Mouse (Mus musculus): ENCODE measurements around the gene Gm17677. TPM values are rescaled to one million over a fixed set of nuclear protein-coding genes. Genes with fewer than 3 reads are reported as not detected.

Gene Gm17677
- polyA plus RNA-seq (2014; fragmentation: Nextera tagmentation; extraction: Ambion mirVana), result not detected in 2 replicates

GRCm38 (mm10) chr9:35740749-35741148, at the start of gene Gm17677:
TSS of gene Gm17677 (plus strand) at chr9:35741049.
- Histone ChIP-seq H3K27me3 (ENCODE audit: control insufficient read depth, insufficient read depth, low read length) (no peaks in the 10 kb centered on the region), H3K4me3 (ENCODE audit: low read length) (no peak within 1 kb of the TSS), H3K27ac (ENCODE audit: low read depth, low read length) (no peak within 1 kb of the TSS), H3K4me1 (ENCODE audit: control insufficient read depth, insufficient read depth, low read length) (no peaks in the 10 kb centered on the region), H3K36me3 (ENCODE audit: control insufficient read depth, insufficient read depth, low read length) (no peaks in the 10 kb centered on the region), H3K9ac (ENCODE audit: low read depth, low read length) (no peak within 1 kb of the TSS), H3K9me3 (ENCODE audit: control insufficient read depth, low read length) (no peaks in the 10 kb centered on the region), H3K4me2 (replicated peaks; ENCODE audit: low read depth, low read length) (no peak within 1 kb of the TSS)
- no peak for ATAC-seq (ENCODE audit: low FRiP score, low TSS enrichment)

GRCm38 (mm10) chr9:35691924-35692323, 48.9 kb upstream of the Gm17677 start:
- no peaks in the 10 kb centered on the region for H3K9me3 ChIP-seq (ENCODE audit: control insufficient read depth, low read length)
- no peak for ATAC-seq (ENCODE audit: low FRiP score, low TSS enrichment)
- no peaks in the 10 kb centered on the region for H3K4me1 ChIP-seq (ENCODE audit: control insufficient read depth, insufficient read depth, low read length)
- no peak overlapping the region for H3K27ac ChIP-seq (ENCODE audit: low read depth, low read length)
- no peak overlapping the region for H3K4me2 ChIP-seq (replicated peaks; ENCODE audit: low read depth, low read length)
- no peaks in the 10 kb centered on the region for H3K36me3 ChIP-seq (ENCODE audit: control insufficient read depth, insufficient read depth, low read length)
- no peak overlapping the region for H3K4me3 ChIP-seq (ENCODE audit: low read length)
- no peaks in the 10 kb centered on the region for H3K27me3 ChIP-seq (ENCODE audit: control insufficient read depth, insufficient read depth, low read length)
- H3K9ac ChIP-seq (ENCODE audit: low read depth, low read length), result no peak overlapping the region

- ATAC-seq (ENCODE audit: low FRiP score, low TSS enrichment), result no peak
- Histone ChIP-seq H3K27ac (ENCODE audit: low read depth, low read length) (no peak overlapping the region), H3K4me2 (replicated peaks; ENCODE audit: low read depth, low read length) (no peak overlapping the region), H3K4me1 (ENCODE audit: control insufficient read depth, insufficient read depth, low read length) (no peaks in the 10 kb centered on the region), H3K36me3 (ENCODE audit: control insufficient read depth, insufficient read depth, low read length) (no peaks in the 10 kb centered on the region), H3K4me3 (ENCODE audit: low read length) (no peak overlapping the region), H3K9me3 (ENCODE audit: control insufficient read depth, low read length) (no peaks in the 10 kb centered on the region), H3K9ac (ENCODE audit: low read depth, low read length) (no peak overlapping the region), H3K27me3 (ENCODE audit: control insufficient read depth, insufficient read depth, low read length) (no peaks in the 10 kb centered on the region)
Measured at GRCm38 (mm10) chr9:35707265-35707664, 33.6 kb upstream of the Gm17677 start.

- H3K27me3 ChIP-seq (ENCODE audit: control insufficient read depth, insufficient read depth, low read length), result no peaks in the 10 kb centered on the region
- no peaks in the 10 kb centered on the region for H3K36me3 ChIP-seq (ENCODE audit: control insufficient read depth, insufficient read depth, low read length)
- no peaks in the 10 kb centered on the region; the same call in 1 of the 2 replicates for H3K9me3 ChIP-seq (ENCODE audit: control insufficient read depth, low read length)
- ATAC-seq (ENCODE audit: low FRiP score, low TSS enrichment), result no peak
- H3K4me1 ChIP-seq (ENCODE audit: control insufficient read depth, insufficient read depth, low read length), result no peaks in the 10 kb centered on the region
- H3K4me3 ChIP-seq (ENCODE audit: low read length), result no peak overlapping the region
- no peak overlapping the region for H3K27ac ChIP-seq (ENCODE audit: low read depth, low read length)
- H3K4me2 ChIP-seq (replicated peaks; ENCODE audit: low read depth, low read length), result no peak overlapping the region
- H3K9ac ChIP-seq (ENCODE audit: low read depth, low read length), result no peak overlapping the region
Measured at GRCm38 (mm10) chr9:35756843-35757242, 16.0 kb downstream of the Gm17677 start.

- peaks cover 7% of the 10 kb centered on the region; the same call in 1 of the 2 replicates for H3K9me3 ChIP-seq (ENCODE audit: control insufficient read depth, low read length)
- no peak within 1 kb of the TSS for H3K27ac ChIP-seq (ENCODE audit: low read depth, low read length)
- H3K9ac ChIP-seq (ENCODE audit: low read depth, low read length), result no peak within 1 kb of the TSS
- no peaks in the 10 kb centered on the region for H3K27me3 ChIP-seq (ENCODE audit: control insufficient read depth, insufficient read depth, low read length)
- H3K36me3 ChIP-seq (ENCODE audit: control insufficient read depth, insufficient read depth, low read length), result no peaks in the 10 kb centered on the region
- ATAC-seq (ENCODE audit: low FRiP score, low TSS enrichment), result no peak
- H3K4me1 ChIP-seq (ENCODE audit: control insufficient read depth, insufficient read depth, low read length), result no peaks in the 10 kb centered on the region
- no peak within 1 kb of the TSS for H3K4me2 ChIP-seq (replicated peaks; ENCODE audit: low read depth, low read length)
- WGBS, result 71% methylated on average over 3 of the region's 3 CpGs
- H3K4me3 ChIP-seq (ENCODE audit: low read length), result no peak within 1 kb of the TSS
Measured at GRCm38 (mm10) chr9:35778009-35778408, 37.2 kb downstream of the Gm17677 start, which contains the start of gene Gm17727. TSS of gene Gm17727 (minus strand) at chr9:35778109.

- no peak within 1 kb of the TSS for H3K4me3 ChIP-seq (ENCODE audit: low read length)
- ATAC-seq (ENCODE audit: low FRiP score, low TSS enrichment), result no peak
- H3K9me3 ChIP-seq (ENCODE audit: control insufficient read depth, low read length), result no peaks in the 10 kb centered on the region
- no peak within 1 kb of the TSS for H3K4me2 ChIP-seq (replicated peaks; ENCODE audit: low read depth, low read length)
- H3K27me3 ChIP-seq (ENCODE audit: control insufficient read depth, insufficient read depth, low read length), result no peaks in the 10 kb centered on the region
- no peaks in the 10 kb centered on the region for H3K36me3 ChIP-seq (ENCODE audit: control insufficient read depth, insufficient read depth, low read length)
- no peak within 1 kb of the TSS for H3K9ac ChIP-seq (ENCODE audit: low read depth, low read length)
- H3K4me1 ChIP-seq (ENCODE audit: control insufficient read depth, insufficient read depth, low read length), result no peaks in the 10 kb centered on the region
- WGBS, result 87% methylated on average over 3 of the region's 3 CpGs
- no peak within 1 kb of the TSS for H3K27ac ChIP-seq (ENCODE audit: low read depth, low read length)
Measured at GRCm38 (mm10) chr9:35790001-35790400, 49.2 kb downstream of the Gm17677 start, which contains the start of the genes Gm27235 and D730048I06Rik. TSS of gene Gm27235 (minus strand) at chr9:35790101. TSS of gene D730048I06Rik (minus strand) at chr9:35790112.

Other genes starting within 250 kb of the Gm17677 start
- gene Gm1113, start 222.8 kb upstream of the Gm17677 start, polyA plus RNA-seq (2014; fragmentation: Nextera tagmentation; extraction: Ambion mirVana), result not detected in 2 replicates
- 2.3 and 2.8 TPM in 2 replicates for gene Ddx25, start 182.5 kb upstream of the Gm17677 start, polyA plus RNA-seq (2014; fragmentation: Nextera tagmentation; extraction: Ambion mirVana)
- gene Pus3, start 182.5 kb upstream of the Gm17677 start, polyA plus RNA-seq (2014; fragmentation: Nextera tagmentation; extraction: Ambion mirVana), result 23.6 and 26.3 TPM in 2 replicates
- gene Pate2, start 170.8 kb upstream of the Gm17677 start, polyA plus RNA-seq (2014; fragmentation: Nextera tagmentation; extraction: Ambion mirVana), result 0.37 and 0.46 TPM in 2 replicates
- 16.6 and 17.0 TPM in 2 replicates for gene Hyls1, start 170.7 kb upstream of the Gm17677 start, polyA plus RNA-seq (2014; fragmentation: Nextera tagmentation; extraction: Ambion mirVana)
- gene Pate4, start 129.1 kb upstream of the Gm17677 start, polyA plus RNA-seq (2014; fragmentation: Nextera tagmentation; extraction: Ambion mirVana), result not detected in 2 replicates
- gene Pate3, start 92.8 kb upstream of the Gm17677 start, polyA plus RNA-seq (2014; fragmentation: Nextera tagmentation; extraction: Ambion mirVana), result 0.14 TPM in 1 of 2 replicates, not detected in the other
- gene Pate1, start 53.7 kb upstream of the Gm17677 start, polyA plus RNA-seq (2014; fragmentation: Nextera tagmentation; extraction: Ambion mirVana), result not detected in 2 replicates
- gene Gm17727, start 37.1 kb downstream of the Gm17677 start, polyA plus RNA-seq (2014; fragmentation: Nextera tagmentation; extraction: Ambion mirVana), result not detected in 2 replicates
- not detected in 2 replicates for gene Gm27235, start 49.1 kb downstream of the Gm17677 start, polyA plus RNA-seq (2014; fragmentation: Nextera tagmentation; extraction: Ambion mirVana)
- not detected in 2 replicates for gene D730048I06Rik, start 49.1 kb downstream of the Gm17677 start, polyA plus RNA-seq (2014; fragmentation: Nextera tagmentation; extraction: Ambion mirVana)
- gene 9230110F15Rik, start 103.1 kb downstream of the Gm17677 start, polyA plus RNA-seq (2014; fragmentation: Nextera tagmentation; extraction: Ambion mirVana), result not detected in 2 replicates
- not detected in 2 replicates for gene 9230113P08Rik, start 167.4 kb downstream of the Gm17677 start, polyA plus RNA-seq (2014; fragmentation: Nextera tagmentation; extraction: Ambion mirVana)